Mouse (Mus musculus) embryonic facial prominence, embryonic 10.5 days (tissue): Measurements from ENCODE around the gene Ndrg2. TPM values are rescaled to one million over a fixed set of nuclear protein-coding genes. Genes with fewer than 3 reads are reported as not detected.
"Not testable (repeated sequence)": the region's sequence is repeated elsewhere in the genome, so short reads cannot be mapped to it uniquely, and the experiment has no call there.

Source experiments
- DNase-seq: peaks from one replicate; pipeline ENCODE4 v3.0.0-alpha.2; 2017; ENCODE audit warnings: low spot score
- H3K27ac ChIP-seq: fragments of 300-500 bp; sonication (generic); replicated peaks from 2 replicates; pipeline ENCODE4 v1.5.1; 2016; ENCODE audit warnings: mild to moderate bottlenecking
- H3K27me3 ChIP-seq: fragments of 300-500 bp; sonication (generic); replicated peaks from 2 replicates; pipeline ENCODE4 v1.6.1; 2016; ENCODE audit warnings: low read depth, mild to moderate bottlenecking; ENCODE audit not compliant: poor library complexity, severe bottlenecking
- H3K36me3 ChIP-seq: fragments of 300-500 bp; sonication (generic); replicated peaks from 2 replicates; pipeline ENCODE4 v1.6.1; 2016; ENCODE audit warnings: mild to moderate bottlenecking, moderate library complexity
- H3K4me1 ChIP-seq: fragments of 300-500 bp; sonication (generic); 2 replicates; pipeline ENCODE4 v1.6.1; 2016
- H3K4me3 ChIP-seq: fragments of 300-500 bp; sonication (generic); 2 replicates; pipeline ENCODE4 v1.5.1; 2016; ENCODE audit warnings: mild to moderate bottlenecking, moderate library complexity
- H3K9me3 ChIP-seq: fragments of 300-500 bp; sonication (generic); 2 replicates; pipeline ENCODE4 v1.6.1; 2016; ENCODE audit warnings: mild to moderate bottlenecking
- WGBS: fragments of 180-500 bp; shearing (Covaris S2); methylation state at CpG from one replicate; pipeline ENCODE4 v1.1.7; 2016; 5-methylcytosine and 5-hydroxymethylcytosine counted together
- polyA plus RNA-seq: library from polyadenylated mRNA; unstranded; fragments of >200 nt; fragmentation: Nextera tagmentation; extraction: Ambion mirVana; gene quantifications from 2 replicates; pipeline ENCODE4 v1.2.1, GENCODE M21; 2016

Ndrg2 gene
- polyA plus RNA-seq, 1 experiment from 2014 or later, result 16.6 TPM

GRCm38 (mm10) chr14:51926930-51927329 is 13.0 kb upstream of the Ndrg2 start:
- DNase-seq, H3K4me3 ChIP-seq, H3K27ac ChIP-seq, H3K9me3 ChIP-seq, H3K36me3 ChIP-seq, H3K27me3 ChIP-seq: not testable (repeated sequence)
- WGBS, result 94% methylated on average over 11 of the region's 11 CpGs
- peaks cover 19% of the 10 kb centered on the region; the same call in 1 of the 2 replicates for H3K4me1 ChIP-seq

- Histone ChIP-seq H3K36me3 (no peaks in the 10 kb centered on the region), H3K4me1 (peaks cover 10% of the 10 kb centered on the region; the same call in 1 of the 2 replicates), H3K27ac (no peak overlapping the region), H3K4me3 (no peak overlapping the region), H3K27me3 (no peaks in the 10 kb centered on the region), H3K9me3 (no peaks in the 10 kb centered on the region)
- DNase-seq, result no peak
- 73% methylated on average over 4 of the region's 4 CpGs for WGBS
Measured at GRCm38 (mm10) chr14:51923492-51923891, 9.5 kb upstream of the Ndrg2 start.

GRCm38 (mm10) chr14:51922910-51923309 is 9.0 kb upstream of the Ndrg2 start:
- Histone ChIP-seq H3K27me3 (no peaks in the 10 kb centered on the region), H3K4me3 (no peak overlapping the region), H3K27ac (no peak overlapping the region), H3K4me1 (peaks cover 10% of the 10 kb centered on the region; the same call in 1 of the 2 replicates), H3K36me3 (no peaks in the 10 kb centered on the region), H3K9me3 (no peaks in the 10 kb centered on the region)
- 77% methylated on average over 2 of the region's 2 CpGs for WGBS
- no peak for DNase-seq

GRCm38 (mm10) chr14:51922571-51922865 is 8.6 kb upstream of the Ndrg2 start, which contains the start of gene Rnase13:
Gene Rnase13, minus strand, starts transcription at chr14:51922773.
- WGBS, result 92% methylated on average over 7 of the region's 7 CpGs
- Histone ChIP-seq H3K27ac (no peak within 1 kb of the TSS), H3K36me3 (no peaks in the 10 kb centered on the region), H3K27me3 (no peaks in the 10 kb centered on the region), H3K9me3 (no peaks in the 10 kb centered on the region), H3K4me1 (peaks cover 10% of the 10 kb centered on the region; the same call in 1 of the 2 replicates), H3K4me3 (no peak within 1 kb of the TSS)
- no peak for DNase-seq

- WGBS, result 86% methylated on average over 16 of the region's 16 CpGs
- Histone ChIP-seq H3K27ac (no peak overlapping the region), H3K36me3 (no peaks in the 10 kb centered on the region), H3K27me3 (no peaks in the 10 kb centered on the region), H3K9me3 (no peaks in the 10 kb centered on the region), H3K4me1 (peaks cover 10% of the 10 kb centered on the region; the same call in 1 of the 2 replicates), H3K4me3 (no peak overlapping the region)
- DNase-seq, result no peak
Measured at GRCm38 (mm10) chr14:51921759-51922570, 8.0 kb upstream of the Ndrg2 start.

GRCm38 (mm10) chr14:51918966-51919365 is 5.0 kb upstream of the Ndrg2 start:
- WGBS, result 90% methylated on average over 4 of the region's 4 CpGs
- DNase-seq, result no peak
- H3K36me3 ChIP-seq, result no peaks in the 10 kb centered on the region
- no peak overlapping the region for H3K27ac ChIP-seq
- no peak overlapping the region for H3K4me3 ChIP-seq
- H3K9me3 ChIP-seq, result no peaks in the 10 kb centered on the region
- H3K4me1 ChIP-seq, result peaks cover 19% of the 10 kb centered on the region
- peaks cover 13% of the 10 kb centered on the region for H3K27me3 ChIP-seq

GRCm38 (mm10) chr14:51918125-51918524 is 4.2 kb upstream of the Ndrg2 start, which contains the start of gene Tppp2:
Gene Tppp2, plus strand, starts transcription at chr14:51918425.
- no peak within 1 kb of the TSS for H3K27ac ChIP-seq
- no peak within 1 kb of the TSS for H3K4me3 ChIP-seq
- no peaks in the 10 kb centered on the region for H3K36me3 ChIP-seq
- no peaks in the 10 kb centered on the region for H3K9me3 ChIP-seq
- H3K4me1 ChIP-seq, result peaks cover 21% of the 10 kb centered on the region
- DNase-seq, result no peak
- H3K27me3 ChIP-seq, result peaks cover 17% of the 10 kb centered on the region
- 89% methylated on average over 4 of the region's 4 CpGs for WGBS

- Histone ChIP-seq H3K27me3 (peaks cover 33% of the 10 kb centered on the region), H3K4me1 (peaks cover 30% of the 10 kb centered on the region), H3K36me3 (no peaks in the 10 kb centered on the region), H3K9me3 (no peaks in the 10 kb centered on the region), H3K4me3 (no peak overlapping the region), H3K27ac (no peak overlapping the region)
- DNase-seq, result no peak
- 85% methylated on average over 4 of the region's 4 CpGs for WGBS
Measured at GRCm38 (mm10) chr14:51916539-51916938, 2.6 kb upstream of the Ndrg2 start.

- H3K4me3 ChIP-seq, result no peak overlapping the region
- 44% methylated on average over 3 of the region's 3 CpGs for WGBS
- no peaks in the 10 kb centered on the region for H3K9me3 ChIP-seq
- no peak overlapping the region for H3K27ac ChIP-seq
- DNase-seq, result no peak
- peaks cover 30% of the 10 kb centered on the region for H3K4me1 ChIP-seq
- peaks cover 46% of the 10 kb centered on the region for H3K27me3 ChIP-seq
- no peaks in the 10 kb centered on the region for H3K36me3 ChIP-seq
Measured at GRCm38 (mm10) chr14:51915030-51915429, 1.1 kb upstream of the Ndrg2 start.

- DNase-seq, result peak; percentile 76
Measured at GRCm38 (mm10) chr14:51913062-51913959, 647 bp downstream of the Ndrg2 start.

GRCm38 (mm10) chr14:51912391-51913061 is 1.4 kb downstream of the Ndrg2 start:
- Histone ChIP-seq H3K9me3 (no peaks in the 10 kb centered on the region), H3K4me3 (peak overlapping the region; percentile 76), H3K4me1 (peaks cover 30% of the 10 kb centered on the region), H3K27me3 (peaks cover 47% of the 10 kb centered on the region), H3K27ac (peak overlapping the region; percentile 74), H3K36me3 (no peaks in the 10 kb centered on the region)
- 5% methylated on average over 14 of the region's 14 CpGs for WGBS
- no peak for DNase-seq

More at GRCm38 (mm10) chr14:51913062-51913959, 647 bp downstream of the Ndrg2 start:
- WGBS, result 2% methylated on average over 58 of the region's 58 CpGs
- peaks cover 47% of the 10 kb centered on the region for H3K27me3 ChIP-seq
- no peaks in the 10 kb centered on the region for H3K9me3 ChIP-seq
- peaks cover 30% of the 10 kb centered on the region for H3K4me1 ChIP-seq
- H3K36me3 ChIP-seq, result no peaks in the 10 kb centered on the region
- H3K4me3 ChIP-seq, result peak overlapping the region; percentile 76
- H3K27ac ChIP-seq, result peak overlapping the region; percentile 74

- WGBS, result 89% methylated on average over 10 of the region's 10 CpGs
- H3K4me3 ChIP-seq, result no peak overlapping the region
- no peak overlapping the region for H3K27ac ChIP-seq
- peaks cover 47% of the 10 kb centered on the region for H3K27me3 ChIP-seq
- peaks cover 39% of the 10 kb centered on the region for H3K4me1 ChIP-seq
- no peaks in the 10 kb centered on the region for H3K9me3 ChIP-seq
- no peaks in the 10 kb centered on the region for H3K36me3 ChIP-seq
- no peak for DNase-seq
Measured at GRCm38 (mm10) chr14:51911301-51911700, 2.7 kb downstream of the Ndrg2 start.
